Mouse (Mus musculus) layer of hippocampus, adult 18-20 months (tissue): ENCODE data around the gene Slc38a3. TPM values are rescaled to one million over a fixed set of nuclear protein-coding genes. Genes with fewer than 3 reads are reported as not detected.
A peak's percentile ranks its signal among the peaks of the same experiment; 100 is the strongest.

ENCODE experiments used
- DNase-seq, 2 experiments: peaks; one replicate each; pipeline ENCODE4 v3.0.0; 2022; ENCODE audit warnings: low spot score in 2 of 2
- total RNA-seq, 2 experiments: library from RNA; stranded (reverse); gene quantifications; 2 replicates each; pipeline ENCODE4 v1.2.3; 2021

The Slc38a3 gene
- total RNA-seq, 2 experiments from 2014 or later, result 57.8 to 62.6 TPM

DNA sequence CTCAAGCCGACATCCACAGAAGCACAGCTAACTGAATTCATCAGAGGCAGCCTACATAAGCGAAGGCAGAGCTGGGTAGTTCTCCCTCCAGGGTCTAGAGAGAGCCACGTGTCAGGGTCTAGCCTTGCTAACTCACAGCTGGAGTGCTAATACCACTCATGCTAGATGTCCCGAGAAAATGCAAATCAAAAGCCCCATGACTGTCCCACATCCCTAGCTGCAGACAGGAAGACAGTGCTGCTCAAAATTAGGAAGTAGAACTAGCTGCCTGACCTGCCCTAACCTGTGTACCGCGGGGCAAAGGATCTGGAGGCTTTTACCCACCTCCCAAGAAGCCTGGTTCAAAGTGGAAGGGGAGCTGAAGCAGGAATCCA, 26.8 kb upstream of the Slc38a3 start:
- no peak for DNase-seq

DNA sequence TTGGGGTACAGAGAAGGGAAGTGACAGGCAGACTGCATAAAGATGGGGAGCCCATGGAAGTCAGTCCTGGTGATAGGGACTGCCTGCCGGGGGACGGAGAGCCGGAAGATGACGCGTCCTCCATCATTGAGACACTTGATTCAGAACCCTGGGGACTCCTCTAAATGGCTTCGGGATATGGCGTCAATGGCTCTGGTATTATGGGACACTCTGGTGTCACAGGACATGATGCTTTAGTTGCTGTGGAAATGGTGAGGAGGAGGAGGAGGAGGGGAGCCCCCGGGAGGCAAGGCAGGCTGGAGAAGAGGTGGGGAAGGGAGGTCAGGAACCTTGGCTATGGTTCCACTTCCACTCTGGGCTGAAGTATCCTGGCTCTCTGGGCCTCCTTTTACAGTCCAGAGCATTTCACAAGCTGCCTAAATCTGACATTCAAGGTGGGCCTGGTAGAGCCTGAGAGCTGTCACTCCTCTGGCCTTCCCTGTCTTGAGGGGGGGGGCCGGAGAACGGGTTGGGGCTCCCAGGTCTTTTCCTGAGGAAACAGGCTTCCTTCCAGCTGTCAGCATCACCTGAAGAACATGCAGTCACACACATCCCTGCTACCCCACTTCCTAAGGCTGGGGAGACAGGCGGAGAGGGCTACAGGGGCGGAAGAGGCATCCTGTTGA, 26.2 kb upstream of the Slc38a3 start:
- DNase-seq, result no peak

DNA sequence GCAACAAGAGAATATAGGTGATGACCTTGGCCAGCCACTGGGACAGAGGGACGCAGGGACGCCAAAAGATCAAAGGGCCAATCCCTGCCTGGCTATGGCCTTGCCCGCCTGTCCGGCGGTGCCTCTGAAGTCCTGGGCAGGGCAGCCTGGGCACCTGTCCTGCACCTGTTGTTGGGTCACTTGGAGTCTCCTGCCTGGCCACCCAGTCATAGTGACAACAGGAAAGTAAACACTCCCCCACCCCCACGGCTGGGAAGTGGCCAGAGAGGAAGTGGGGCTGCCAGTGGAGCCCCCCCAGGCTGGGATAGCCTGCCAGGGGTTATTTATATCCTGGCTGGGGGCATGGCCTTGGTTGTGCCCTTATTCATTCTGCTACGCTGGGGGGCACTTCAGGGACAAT, 25.3 kb upstream of the Slc38a3 start:
- no peak for DNase-seq

- no peak for DNase-seq
These were observed 24.2 kb upstream of the Slc38a3 start for GRCm38 (mm10) chr9:107693433-107693987.

DNA sequence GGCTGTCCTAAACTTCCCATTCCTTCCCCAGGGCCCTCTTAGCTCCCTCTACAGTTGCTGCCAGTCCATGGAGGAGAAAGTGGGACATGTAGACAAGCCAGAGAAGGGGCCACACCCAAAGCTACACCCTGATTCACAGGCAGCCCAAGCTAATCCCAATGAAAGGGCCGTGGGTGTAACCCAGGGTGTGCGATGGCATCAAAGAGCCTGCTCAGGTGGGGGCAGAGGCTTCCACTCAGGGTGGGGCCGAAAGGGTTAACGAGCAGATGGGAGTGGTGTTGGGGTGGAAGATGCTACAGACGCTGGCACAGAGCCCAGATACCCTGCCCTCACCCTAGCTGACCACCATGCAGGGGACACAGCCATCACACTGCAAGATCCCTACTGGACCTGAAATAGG, 23.5 kb upstream of the Slc38a3 start:
- DNase-seq, result no peak

DNA sequence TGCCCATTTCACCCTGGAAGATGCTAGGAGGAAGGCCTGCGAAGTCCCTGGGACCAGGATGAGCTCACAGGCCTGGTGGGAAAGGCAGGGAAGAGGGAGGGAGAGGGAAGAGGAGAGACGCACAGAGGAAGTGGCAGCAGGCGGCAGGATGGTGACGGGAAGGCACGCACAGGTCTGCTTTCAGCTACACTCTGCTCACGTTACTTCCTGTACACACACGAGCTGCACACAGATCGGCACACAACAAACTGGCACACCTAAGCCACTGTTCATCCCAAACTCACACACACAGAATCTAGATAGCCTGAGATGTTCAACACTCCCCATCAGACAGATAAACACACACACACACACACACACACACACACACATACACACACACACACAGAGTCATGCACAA, 21.1 kb upstream of the Slc38a3 start:
- DNase-seq, result no peak

- no peak for DNase-seq
These were observed 19.6 kb upstream of the Slc38a3 start for GRCm38 (mm10) chr9:107688939-107689338.

- no peak for DNase-seq
These were observed 19.1 kb upstream of the Slc38a3 start for GRCm38 (mm10) chr9:107688415-107688814.

GRCm38 (mm10) chr9:107685231-107685981, 16.1 kb upstream of the Slc38a3 start:
- peak in 1 of 2 experiments; percentile 34 for DNase-seq

- no peak for DNase-seq
These were observed 13.1 kb upstream of the Slc38a3 start for GRCm38 (mm10) chr9:107682405-107682804.

DNA sequence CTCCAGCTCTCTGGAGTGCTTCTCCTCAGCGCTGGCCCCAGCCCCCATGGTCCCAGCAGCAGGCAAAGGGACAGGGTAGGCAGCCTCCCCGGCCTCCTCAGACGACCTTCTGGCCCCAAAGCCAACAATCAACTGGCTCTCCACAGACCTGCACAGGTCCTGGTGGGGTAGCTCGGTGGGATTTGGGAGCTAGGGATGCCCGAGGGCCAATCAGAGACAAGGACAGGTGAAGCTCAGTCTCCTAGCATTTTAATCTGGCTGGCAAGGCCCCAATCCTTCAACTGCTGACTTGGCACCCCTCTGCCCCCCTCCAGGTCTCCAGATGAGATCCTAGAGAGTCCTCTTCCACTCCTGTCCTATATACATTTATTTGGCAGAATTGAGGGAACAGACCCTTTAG, 10.2 kb upstream of the Slc38a3 start, which contains the start of gene Gnat1:
Gene Gnat1, minus strand, starts transcription at position 212 of the 400 bp plus-strand sequence.
- DNase-seq, result no peak

GRCm38 (mm10) chr9:107678861-107679260, 9.5 kb upstream of the Slc38a3 start:
- no peak for DNase-seq

DNA sequence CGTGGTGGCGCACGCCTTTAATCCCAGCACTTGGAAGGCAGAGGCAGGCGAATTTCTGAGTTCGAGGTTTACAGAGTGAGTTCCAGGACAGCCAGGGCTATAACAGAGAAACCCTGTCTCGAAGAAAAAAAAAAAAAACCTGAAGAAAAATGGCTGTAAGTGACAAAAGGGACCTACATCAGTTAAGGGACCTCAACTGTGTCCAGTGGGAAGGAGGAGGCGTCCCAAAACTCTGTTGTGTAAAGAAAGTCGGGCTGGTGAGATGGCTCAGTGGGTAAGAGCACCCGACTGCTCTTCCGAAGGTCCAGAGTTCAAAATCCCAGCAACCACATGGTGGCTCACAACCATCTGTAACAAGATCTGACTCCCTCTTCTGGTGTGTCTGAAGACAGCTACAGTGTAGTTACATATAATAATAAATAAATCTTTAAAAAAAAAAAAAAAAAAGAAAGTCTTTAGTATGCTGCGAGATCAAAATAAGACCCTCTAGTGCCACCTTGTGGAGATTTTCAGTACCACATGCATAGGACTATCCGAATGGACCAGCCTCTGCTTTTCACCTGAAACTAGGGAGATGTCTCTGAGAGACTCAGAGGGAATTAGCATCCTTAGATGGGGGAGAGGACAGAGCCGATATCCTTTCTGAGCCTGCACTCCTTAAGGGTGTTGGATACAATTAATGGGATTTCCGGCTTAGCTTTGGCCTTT, 8.6 kb upstream of the Slc38a3 start:
- DNase-seq, result peak; percentile 44 to 89

DNA sequence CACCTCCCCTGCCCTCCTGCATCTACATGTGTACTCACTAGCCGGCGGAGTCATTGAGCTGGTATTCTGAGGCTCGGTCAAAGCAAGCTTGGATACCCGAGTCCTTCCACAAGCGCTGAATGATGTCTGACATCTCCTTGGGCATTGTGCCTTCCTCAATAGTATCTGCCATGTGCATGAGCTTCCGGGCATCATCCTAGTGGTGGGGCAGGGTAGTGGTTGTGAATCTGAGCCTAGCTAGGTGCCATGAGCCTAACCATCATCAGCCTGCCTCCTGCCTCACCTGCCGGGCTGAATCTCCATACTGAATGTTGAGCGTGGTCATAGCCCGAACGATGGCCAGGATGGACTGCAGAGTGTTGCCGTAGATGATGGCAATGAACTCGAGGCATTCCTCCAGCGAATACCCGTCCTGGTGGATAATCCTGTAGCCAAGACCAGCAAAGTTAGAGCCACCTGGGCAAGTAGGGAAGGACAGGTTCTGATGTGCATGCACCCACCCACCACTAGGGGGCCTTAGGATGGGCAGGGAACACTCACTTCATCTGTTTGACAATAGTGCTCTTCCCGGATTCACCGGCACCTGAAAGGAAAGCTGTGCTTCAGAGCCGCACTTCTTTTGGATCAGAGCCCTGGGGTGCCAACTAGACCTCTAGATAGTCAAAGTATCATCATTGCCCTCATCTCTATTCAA, 7.9 kb upstream of the Slc38a3 start:
- DNase-seq, result no peak

GRCm38 (mm10) chr9:107676302-107676701, 7.0 kb upstream of the Slc38a3 start:
- no peak for DNase-seq

- DNase-seq, result peak; percentile 46 to 60
These were observed 6.5 kb upstream of the Slc38a3 start for GRCm38 (mm10) chr9:107675671-107676301.

DNA sequence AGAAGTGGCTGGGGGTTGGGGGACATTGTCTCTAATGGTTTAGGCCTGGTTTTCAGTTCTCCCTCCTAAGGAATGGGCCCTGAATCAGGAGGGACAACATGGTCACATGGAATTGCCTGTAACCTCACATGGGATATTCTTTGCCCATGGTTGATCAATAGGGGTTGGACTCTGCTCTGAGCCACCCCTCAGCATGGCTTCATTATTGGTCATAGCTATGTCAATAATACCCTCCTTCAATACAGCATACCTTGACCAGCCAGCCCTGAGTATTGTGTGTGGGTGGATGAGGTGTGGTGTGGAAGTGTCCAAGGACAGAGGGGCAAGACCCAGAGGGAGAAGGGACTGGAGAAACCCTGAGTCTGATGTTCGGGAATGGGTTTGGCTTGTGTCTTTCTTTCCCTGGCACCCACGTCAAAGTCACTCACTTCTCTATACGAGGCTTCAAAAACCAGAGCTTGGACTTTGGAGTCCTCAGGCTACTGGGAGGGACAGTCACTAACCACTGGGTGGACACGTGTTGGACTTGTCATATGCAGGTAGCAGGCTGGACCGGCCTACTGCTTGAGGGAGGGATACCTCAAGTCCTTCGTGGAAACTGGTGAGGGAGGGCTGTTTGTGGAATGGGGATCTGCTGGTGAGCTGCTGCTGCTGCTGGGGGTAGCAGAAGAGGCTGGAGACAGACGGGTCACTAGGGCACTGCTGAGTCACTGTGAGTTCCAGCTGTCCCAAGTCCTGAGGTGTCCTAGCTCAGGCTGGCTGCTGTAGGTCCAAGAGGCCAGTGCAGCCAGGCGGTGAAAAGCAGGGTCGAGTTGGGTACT, 5.5 kb upstream of the Slc38a3 start:
- DNase-seq, result no peak

GRCm38 (mm10) chr9:107670259-107670658, 929 bp upstream of the Slc38a3 start:
- no peak for DNase-seq

DNA sequence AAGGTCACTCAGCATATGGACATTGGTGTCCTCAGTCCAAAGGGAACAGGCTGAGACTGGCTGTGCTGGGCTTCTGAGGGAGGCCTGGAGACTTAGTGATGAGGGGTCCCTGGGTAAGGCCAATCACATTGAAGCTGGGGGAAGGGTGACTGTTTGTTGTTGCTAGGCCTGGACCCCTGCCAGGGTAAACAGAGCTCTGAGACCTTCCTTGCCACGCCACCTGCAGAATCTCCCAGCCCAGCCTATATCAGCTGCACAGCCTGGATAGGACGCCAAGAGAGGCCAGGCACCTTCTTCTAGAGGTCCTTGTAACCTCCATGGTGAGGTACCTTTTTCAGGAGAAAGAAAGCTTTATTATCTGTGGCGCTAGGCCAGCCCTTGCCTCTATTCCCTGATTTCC, 414 bp downstream of the Slc38a3 start:
- DNase-seq, result no peak

GRCm38 (mm10) chr9:107668011-107668410, 1.3 kb downstream of the Slc38a3 start:
- DNase-seq, result no peak
